Mouse (Mus musculus): ENCODE results near the gene Ptpre. TPM values are rescaled to one million over a fixed set of nuclear protein-coding genes. Genes with fewer than 3 reads are reported as not detected.

Ptpre gene
- 177 and 232 TPM in 2 replicates for total RNA-seq (2023)

GRCm38 (mm10) chr7:135537341-135537901 is at the start of gene Ptpre:
Gene Ptpre (plus strand): TSS chr7:135537481.

DNA sequence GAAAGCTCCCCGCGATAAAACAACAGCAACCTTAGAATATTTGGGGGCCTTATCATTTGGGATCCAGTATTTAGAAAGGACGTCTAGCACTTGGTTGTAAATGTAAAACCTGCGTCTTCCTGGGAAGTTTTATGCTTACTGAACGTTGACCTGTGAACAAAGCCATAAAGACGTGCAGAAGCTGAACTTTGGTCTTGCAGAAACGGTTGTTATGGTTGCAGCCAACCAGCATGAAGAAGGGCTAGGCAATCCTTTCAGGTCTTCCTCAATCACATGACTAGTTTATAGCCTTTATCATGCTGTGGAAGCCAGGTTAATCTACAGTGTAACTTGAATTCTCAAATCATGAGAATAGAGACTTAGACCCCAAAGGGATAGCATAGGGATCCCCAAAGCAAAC is 8.8 kb upstream of the Ptpre start, which contains the start of gene Clrn3:
Gene Clrn3 (minus strand): TSS at position 140 of the 400 bp plus-strand sequence.

GRCm38 (mm10) chr7:135715642-135716444 is 178.6 kb downstream of the Ptpre start, which contains the start of gene Mki67:
Gene Mki67 (minus strand): TSS chr7:135716361.

Other genes starting within 250 kb of the Ptpre start
- not detected in 2 replicates for gene Foxi2, start 127.2 kb upstream of the Ptpre start, total RNA-seq (2023)
- not detected in 2 replicates for gene Clrn3, start 8.8 kb upstream of the Ptpre start, total RNA-seq (2023)
- 219 and 227 TPM in 2 replicates for gene Mki67, start 178.9 kb downstream of the Ptpre start, total RNA-seq (2023)

Data from neutrophil, adult 65 days (primary cell).